Mouse (Mus musculus) olfactory bulb, adult 2 months (tissue): ENCODE results near the gene Grm3.

ENCODE experiments used
- CTCF ChIP-seq: fragments of 200-500 bp; IDR thresholded peaks from 2 replicates; pipeline ENCODE4 v1.5.1; 2012; ENCODE audit warnings: low read depth, mild to moderate bottlenecking, low read length, moderate library complexity; ENCODE audit not compliant: insufficient read depth
- POLR2A ChIP-seq: fragments of 200-500 bp; IDR thresholded peaks from 2 replicates; pipeline ENCODE4 v1.6.1; 2012; ENCODE audit warnings: mild to moderate bottlenecking, low read depth, low read length, moderate library complexity; ENCODE audit not compliant: insufficient read depth

DNA sequence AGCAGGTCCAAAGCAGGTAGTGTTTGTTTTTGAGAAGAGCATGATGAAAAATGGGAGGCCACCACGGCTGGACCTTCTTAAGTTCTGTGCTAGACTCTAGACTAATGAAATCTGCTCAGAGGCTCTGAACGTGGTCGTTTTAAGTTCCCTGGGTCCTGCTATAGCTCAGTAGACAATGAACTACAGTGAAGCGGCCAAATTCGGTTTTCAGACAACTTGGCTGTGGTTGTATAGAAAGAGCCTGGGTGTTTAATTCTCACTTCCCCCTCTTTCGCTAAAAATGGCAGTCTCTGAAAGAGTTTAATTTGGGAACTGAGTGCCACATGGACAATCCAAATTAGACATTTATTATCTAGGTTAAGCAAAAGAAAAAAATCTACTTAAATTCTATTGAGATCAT, 154.0 kb downstream of the Grm3 start:
- no peak for TF ChIP-seq CTCF
- no peak for TF ChIP-seq POLR2A
